Mouse (Mus musculus) spleen, adult 2 months (tissue): ENCODE measurements around the gene Atp4b. TPM values are rescaled to one million over a fixed set of nuclear protein-coding genes. Genes with fewer than 3 reads are reported as not detected.
"Not testable (repeated sequence)": the region's sequence is repeated elsewhere in the genome, so short reads cannot be mapped to it uniquely, and the experiment has no call there.

Experiments
- DNase-seq, 2 experiments: peaks; one replicate each; pipeline versions ENCODE4 v3.0.0 to v3.0.0-alpha.2; 2012 to 2021; ENCODE audit warnings: low spot score in 2 of 2, low read depth in 1 of 2
- H3K27ac ChIP-seq: fragments of 200-500 bp; 2 replicates; pipeline ENCODE4 v1.5.1; 2012; ENCODE audit warnings: low read length, inconsistent platforms; ENCODE audit not compliant: insufficient read depth
- H3K27me3 ChIP-seq: fragments of 200-500 bp; 2 replicates; pipeline ENCODE4 v1.6.1; 2012; ENCODE audit warnings: mild to moderate bottlenecking, moderate library complexity, low read length, inconsistent platforms; ENCODE audit not compliant: control insufficient read depth, insufficient read depth
- H3K36me3 ChIP-seq: fragments of 200-500 bp; 2 replicates; pipeline ENCODE4 v1.6.1; 2012; ENCODE audit warnings: mild to moderate bottlenecking, low read length, inconsistent platforms; ENCODE audit not compliant: control insufficient read depth, insufficient read depth
- H3K4me1 ChIP-seq: fragments of 200-500 bp; 2 replicates; pipeline ENCODE4 v1.6.1; 2011; ENCODE audit warnings: inconsistent platforms; ENCODE audit not compliant: control insufficient read depth, insufficient read depth, insufficient read length
- H3K4me3 ChIP-seq: fragments of 200-500 bp; 2 replicates; pipeline ENCODE4 v1.5.1; 2011; ENCODE audit warnings: mild to moderate bottlenecking, inconsistent platforms; ENCODE audit not compliant: insufficient read depth, insufficient read length; ENCODE audit errors: extremely low read depth
- CTCF ChIP-seq: fragments of 200-500 bp; IDR thresholded peaks from 2 replicates; pipeline ENCODE4 v1.5.1; 2011; ENCODE audit warnings: mild to moderate bottlenecking, inconsistent platforms; ENCODE audit not compliant: insufficient read depth, insufficient read length, insufficient replicate concordance; ENCODE audit errors: extremely low read depth
- POLR2A ChIP-seq: fragments of 200-500 bp; IDR thresholded peaks from 2 replicates; pipeline ENCODE4 v1.6.1; 2011; ENCODE audit warnings: low read depth, low read length, inconsistent platforms
- WGBS: fragments of 180-500 bp; shearing (Covaris S2); methylation state at CpG from one replicate; pipeline ENCODE4 v1.1.7; 2018; 5-methylcytosine and 5-hydroxymethylcytosine counted together
- polyA plus RNA-seq: library from polyadenylated mRNA; depleted of rRNA; stranded (reverse); fragments of >200 nt; gene quantifications from 2 replicates; pipeline ENCODE4 v1.2.3, GENCODE M21; 2012

The Atp4b gene
- polyA plus RNA-seq, 1 experiment, result 0.06 TPM

GRCm38 (mm10) chr8:13343134-13343533, 53.5 kb downstream of the Atp4b start:
- WGBS, result 85% methylated on average over 4 of the region's 4 CpGs
- H3K27ac ChIP-seq, result no peak overlapping the region
- peaks cover 4% of the 10 kb centered on the region for H3K36me3 ChIP-seq
- TF ChIP-seq CTCF (no peak), POLR2A (no peak)
- no peaks in the 10 kb centered on the region; the same call in 1 of the 2 replicates for H3K4me1 ChIP-seq
- no peak for DNase-seq
- no peaks in the 10 kb centered on the region for H3K27me3 ChIP-seq
- H3K4me3 ChIP-seq, result no peak overlapping the region

DNA sequence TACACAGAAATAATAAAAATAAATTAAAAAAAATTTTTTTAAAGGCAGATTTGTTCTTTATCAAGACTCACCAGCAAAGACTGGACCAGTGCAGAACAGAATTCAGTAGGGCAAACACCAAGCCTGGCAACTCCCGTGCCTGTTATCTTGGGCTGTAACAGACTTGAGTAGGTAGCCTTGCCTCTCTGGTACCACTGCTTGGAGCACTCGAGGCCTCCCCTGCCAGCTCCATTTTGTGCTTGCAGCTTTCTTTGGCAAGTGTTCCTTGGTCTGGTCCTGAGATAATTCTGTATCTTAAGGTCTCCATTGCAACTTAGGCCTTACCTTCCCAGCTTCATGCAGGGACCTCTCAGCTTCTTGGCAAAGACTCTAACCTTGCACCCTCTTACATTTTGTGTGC, 54.3 kb downstream of the Atp4b start:
- DNase-seq, result no peak
- H3K27ac ChIP-seq, result no peak overlapping the region
- no peaks in the 10 kb centered on the region; the same call in 1 of the 2 replicates for H3K4me1 ChIP-seq
- H3K4me3 ChIP-seq, result no peak overlapping the region
- no peak for TF ChIP-seq CTCF
- TF ChIP-seq POLR2A, result no peak
- H3K36me3 ChIP-seq, result peaks cover 4% of the 10 kb centered on the region
- no peaks in the 10 kb centered on the region for H3K27me3 ChIP-seq
- WGBS, result 76% methylated on average over 2 of the region's 2 CpGs

DNA sequence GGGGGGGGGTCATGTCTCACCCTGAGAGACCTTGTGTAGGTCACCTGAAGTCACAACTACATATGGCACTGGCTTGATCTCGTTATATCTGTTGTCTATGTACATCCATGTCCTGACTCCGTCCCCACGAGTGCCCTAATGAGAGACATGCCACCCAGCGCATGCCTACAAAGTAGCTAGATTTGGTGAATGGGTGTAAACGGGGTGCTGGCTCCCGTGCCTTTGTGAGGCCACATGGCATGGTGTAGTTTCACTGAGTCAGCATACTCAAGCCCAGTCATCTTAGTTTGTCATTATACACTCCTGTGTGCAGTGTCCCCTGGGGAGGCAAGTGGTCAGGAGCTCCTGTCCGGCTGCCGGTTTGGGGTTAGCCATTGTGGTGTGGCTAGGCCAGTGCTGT, 56.0 kb downstream of the Atp4b start:
- no peak overlapping the region for H3K27ac ChIP-seq
- WGBS, result 82% methylated on average over 8 of the region's 8 CpGs
- H3K4me3 ChIP-seq, result no peak overlapping the region
- H3K4me1 ChIP-seq, result no peaks in the 10 kb centered on the region; the same call in 1 of the 2 replicates
- H3K36me3 ChIP-seq, result peaks cover 4% of the 10 kb centered on the region
- no peak for TF ChIP-seq POLR2A
- no peak for TF ChIP-seq CTCF
- H3K27me3 ChIP-seq, result no peaks in the 10 kb centered on the region
- DNase-seq, result no peak

DNA sequence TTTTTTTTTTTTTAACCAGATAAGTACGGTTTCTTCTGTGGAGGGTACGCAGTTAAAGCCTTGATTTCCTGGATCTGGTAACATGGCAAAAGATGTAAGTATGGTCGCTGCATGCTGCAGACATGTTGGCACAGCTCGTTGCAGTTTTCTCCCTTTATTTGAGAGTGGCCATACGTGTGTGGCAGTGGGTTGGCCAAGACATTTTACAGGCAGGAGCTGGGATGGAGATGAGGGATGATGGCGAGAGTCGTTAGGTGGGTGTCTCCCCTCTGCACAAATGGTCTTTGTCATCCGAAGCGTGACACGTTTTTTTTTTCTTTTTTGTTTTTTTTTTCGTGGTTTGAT, 57.0 kb downstream of the Atp4b start:
- H3K4me1 ChIP-seq, result no peaks in the 10 kb centered on the region; the same call in 1 of the 2 replicates
- TF ChIP-seq POLR2A, result no peak
- TF ChIP-seq CTCF, result no peak

DNA sequence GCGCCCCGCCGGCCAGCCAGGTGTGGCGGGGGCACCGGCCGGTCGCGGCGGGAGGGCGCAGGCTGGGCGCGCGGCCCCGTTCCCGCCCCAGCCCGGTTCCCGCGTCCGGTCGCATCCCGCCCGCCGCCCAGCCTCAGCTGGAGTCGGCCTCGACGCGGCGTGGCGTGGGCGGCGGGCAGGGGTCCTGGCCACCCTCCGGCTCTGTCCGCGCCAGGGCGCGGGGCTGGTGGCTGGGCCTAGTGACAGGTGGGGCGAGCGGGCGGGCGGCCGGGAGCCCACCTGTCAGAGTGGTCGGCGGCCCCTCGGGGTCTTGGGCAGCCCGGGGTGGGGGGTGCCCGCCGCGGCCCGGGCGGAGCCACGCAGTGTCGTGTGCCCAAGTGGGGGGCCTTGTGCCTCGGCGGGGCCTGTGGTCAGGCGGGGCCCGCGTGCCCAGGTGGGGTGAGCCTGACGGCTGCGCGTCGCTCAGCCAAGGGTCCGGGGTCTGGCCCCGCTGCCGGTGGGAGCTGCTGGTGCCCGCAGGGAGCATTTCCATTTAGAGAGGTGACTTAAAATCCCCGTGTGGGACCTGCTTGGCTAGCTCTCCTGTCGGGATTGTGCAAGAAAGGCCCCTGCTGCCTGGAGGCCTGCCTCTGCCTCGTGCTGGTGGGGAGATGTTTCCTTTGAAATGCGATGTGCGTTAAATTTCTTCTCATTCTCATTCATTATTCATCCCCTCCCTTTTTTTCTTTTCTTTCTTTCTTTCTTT, 57.6 kb downstream of the Atp4b start:
- H3K27me3 ChIP-seq, result no peaks in the 10 kb centered on the region
- no peaks in the 10 kb centered on the region; the same call in 1 of the 2 replicates for H3K4me1 ChIP-seq
- no peak for DNase-seq
- peak overlapping the region; percentile 64 for H3K4me3 ChIP-seq
- TF ChIP-seq CTCF (no peak), POLR2A (no peak)
- peaks cover 4% of the 10 kb centered on the region for H3K36me3 ChIP-seq
- under 1% methylated on average over 68 of the region's 70 CpGs for WGBS
- H3K27ac ChIP-seq, result no peak overlapping the region

More for the DNA sequence above, 57.0 kb downstream of the Atp4b start:
- H3K36me3 ChIP-seq, result peaks cover 4% of the 10 kb centered on the region
- H3K27ac ChIP-seq, result no peak overlapping the region
- H3K27me3 ChIP-seq, result no peaks in the 10 kb centered on the region
- H3K4me3 ChIP-seq, result peak overlapping the region; percentile 64
- DNase-seq, result no peak
- 10% methylated on average over 11 of the region's 11 CpGs for WGBS

DNA sequence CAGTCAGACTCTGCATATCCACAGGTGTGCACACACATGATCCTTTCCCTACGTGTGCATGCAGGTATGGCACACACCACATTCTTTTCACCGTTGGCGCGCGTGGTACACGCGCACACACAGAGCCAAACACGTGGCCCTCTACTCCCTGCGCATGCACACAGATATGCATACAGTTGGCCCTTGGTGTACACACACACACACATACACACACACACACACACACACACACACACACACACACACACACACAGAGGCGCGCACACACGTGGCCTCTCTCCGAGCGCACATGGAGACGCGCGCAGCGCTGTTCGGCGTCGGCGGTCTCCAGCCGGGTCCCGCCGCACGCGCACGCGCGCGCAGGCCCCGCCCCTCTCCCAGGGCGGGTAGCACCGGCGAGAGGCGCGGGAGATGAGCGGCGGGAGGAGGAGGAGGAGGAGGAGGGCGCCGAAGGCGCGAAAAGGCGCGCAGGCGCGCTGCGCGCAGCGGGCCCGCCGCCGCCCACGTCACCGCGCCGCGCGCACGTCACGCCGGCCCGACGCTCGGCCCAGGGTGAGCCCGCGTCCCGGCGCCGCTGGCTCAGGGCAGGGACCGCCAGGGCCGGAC, 58.3 kb downstream of the Atp4b start, which contains the start of gene Tfdp1:
Gene Tfdp1 (plus strand): TSS at position 497 of the 606 bp plus-strand sequence.
- Histone ChIP-seq H3K4me3 (peak within 1 kb of the TSS; percentile 64), H3K4me1 (no peaks in the 10 kb centered on the region; the same call in 1 of the 2 replicates), H3K27ac (no peak within 1 kb of the TSS), H3K36me3 (no peaks in the 10 kb centered on the region; the same call in 1 of the 2 replicates), H3K27me3 (no peaks in the 10 kb centered on the region)
- DNase-seq, result peak; percentile 43 to 55
- no peak for TF ChIP-seq CTCF
- no peak for TF ChIP-seq POLR2A
- WGBS, result 9% methylated on average over 63 of the region's 72 CpGs

DNA sequence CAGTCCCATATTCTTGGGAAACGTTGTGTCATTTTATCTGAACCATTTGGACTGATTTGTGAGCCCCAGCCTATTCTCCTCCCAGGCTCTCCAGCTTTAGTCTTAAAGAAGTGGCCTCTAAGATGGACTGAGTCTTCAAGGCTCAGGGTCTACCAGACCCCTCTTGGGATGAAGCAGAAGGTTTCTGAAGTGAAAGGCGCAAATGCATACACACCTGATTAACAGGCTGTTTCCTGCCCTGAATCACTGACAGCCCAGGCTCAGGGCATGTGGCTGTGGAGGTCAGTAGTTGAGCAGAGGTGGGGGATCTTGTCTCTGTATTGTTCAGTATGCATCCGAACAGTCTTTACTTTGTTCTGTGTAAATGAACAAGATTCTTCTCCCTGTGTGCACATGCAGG, 58.9 kb downstream of the Atp4b start:
- Histone ChIP-seq H3K27me3 (no peaks in the 10 kb centered on the region), H3K4me1 (no peaks in the 10 kb centered on the region; the same call in 1 of the 2 replicates), H3K4me3 (no peak overlapping the region), H3K36me3 (no peaks in the 10 kb centered on the region; the same call in 1 of the 2 replicates), H3K27ac (no peak overlapping the region)
- TF ChIP-seq POLR2A (no peak), CTCF (no peak)
- DNase-seq, result no peak
- 35% methylated on average over 3 of the region's 3 CpGs for WGBS

- WGBS, result 29% methylated on average over 6 of the region's 6 CpGs
- not testable (repeated sequence) for H3K27ac ChIP-seq, H3K4me1 ChIP-seq, H3K4me3 ChIP-seq, H3K27me3 ChIP-seq, DNase-seq, H3K36me3 ChIP-seq
Measured at GRCm38 (mm10) chr8:13337245-13337644, 59.4 kb downstream of the Atp4b start.
